Mouse (Mus musculus) erythroid progenitor cell, adult 5-6 weeks (primary cell): ENCODE measurements around the gene Tbx4. TPM values are rescaled to one million over a fixed set of nuclear protein-coding genes. Genes with fewer than 3 reads are reported as not detected.
A peak's percentile ranks its signal among the peaks of the same experiment; 100 is the strongest.

Experiments used
- ATAC-seq: replicated peaks from 2 replicates; pipeline ENCODE4 v1.8.0; 2016; ENCODE audit warnings: moderate number of reproducible peaks, mild to moderate bottlenecking, moderate TSS enrichment, inconsistent platforms; ENCODE audit not compliant: poor library complexity, low FRiP score, severe bottlenecking
- total RNA-seq, 2 experiments: library from RNA; stranded (forward) in 1 of 2; stranded (reverse) in 1 of 2; fragments of 150-400 nt in 1 of 2; fragments of 186-747, 209-891 nt in 1 of 2; gene quantifications; 2 replicates each; pipeline versions ENCODE4 v1.2.3 to v1.2.4; 2015 to 2017; ENCODE audit warnings: low replicate concordance in 2 of 2

Tbx4 gene
- total RNA-seq (2015; ENCODE audit: low replicate concordance) = not detected in 2 replicates
- total RNA-seq (2017; ENCODE audit: low replicate concordance) = not detected in 2 replicates

GRCm38 (mm10) chr11:85885665-85886428 is at the start of gene Tbx4:
Gene Tbx4 (plus strand): TSS chr11:85886422.
- no peak for ATAC-seq

- no peak for ATAC-seq
These were observed 49.5 kb upstream of the Tbx4 start for GRCm38 (mm10) chr11:85836523-85837290.

- ATAC-seq = no peak
These were observed 49.0 kb upstream of the Tbx4 start for GRCm38 (mm10) chr11:85837291-85837647.

- ATAC-seq = no peak
These were observed 48.4 kb upstream of the Tbx4 start for GRCm38 (mm10) chr11:85837648-85838423.

- ATAC-seq = no peak
These were observed 47.6 kb upstream of the Tbx4 start for GRCm38 (mm10) chr11:85838424-85839257.

- no peak for ATAC-seq
These were observed 46.8 kb upstream of the Tbx4 start for GRCm38 (mm10) chr11:85839258-85840030.

- ATAC-seq = no peak
These were observed 46.0 kb upstream of the Tbx4 start for GRCm38 (mm10) chr11:85840031-85840802.

GRCm38 (mm10) chr11:85840803-85841145 is 45.4 kb upstream of the Tbx4 start:
- no peak for ATAC-seq

GRCm38 (mm10) chr11:85841211-85841681 is 45.0 kb upstream of the Tbx4 start:
- no peak for ATAC-seq

- no peak for ATAC-seq
These were observed 44.2 kb upstream of the Tbx4 start for GRCm38 (mm10) chr11:85841980-85842379.

- no peak for ATAC-seq
These were observed 43.5 kb upstream of the Tbx4 start for GRCm38 (mm10) chr11:85842596-85843346.

- peak; percentile 35; the same call in 1 of the 2 replicates for ATAC-seq
These were observed 42.9 kb upstream of the Tbx4 start for GRCm38 (mm10) chr11:85843347-85843692.

GRCm38 (mm10) chr11:85844144-85844965 is 41.9 kb upstream of the Tbx4 start:
- ATAC-seq = peak; percentile 75

- ATAC-seq = no peak
These were observed 41.3 kb upstream of the Tbx4 start for GRCm38 (mm10) chr11:85844971-85845370.

GRCm38 (mm10) chr11:85845921-85846320 is 40.3 kb upstream of the Tbx4 start:
- no peak for ATAC-seq

- no peak for ATAC-seq
These were observed 39.7 kb upstream of the Tbx4 start for GRCm38 (mm10) chr11:85846509-85846908.

- ATAC-seq = peak; percentile 47
These were observed 37.2 kb upstream of the Tbx4 start for GRCm38 (mm10) chr11:85849037-85849436.
